Mouse (Mus musculus): Measurements from ENCODE around the gene Tab1. TPM values are rescaled to one million over a fixed set of nuclear protein-coding genes. Genes with fewer than 3 reads are reported as not detected.

Gene Tab1
- polyA plus RNA-seq, 1 experiment, result 53.8 TPM

DNA sequence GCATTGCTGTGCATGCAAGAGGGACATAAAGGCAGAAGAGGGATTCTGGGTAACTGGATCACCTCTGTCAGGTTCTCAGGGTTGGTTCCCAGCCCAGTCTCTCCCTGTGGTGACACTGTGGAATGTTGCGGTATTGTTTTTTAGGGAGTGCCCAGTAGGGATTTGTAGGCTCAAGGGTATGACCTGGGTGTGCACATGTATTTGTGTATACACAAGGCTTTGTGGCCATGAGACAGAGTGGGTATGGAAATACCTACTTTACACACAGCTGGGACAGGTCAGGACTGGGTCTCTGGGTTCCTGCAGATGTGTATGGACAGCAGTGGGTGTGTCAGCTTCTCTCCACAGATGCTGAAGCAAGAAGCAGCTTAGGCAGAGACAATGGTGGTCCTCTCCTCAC is 36.6 kb downstream of the Tab1 start:
- H3K4me3 ChIP-seq (ENCODE audit: control insufficient read depth, insufficient read depth, low read length), result no peak overlapping the region
- no peak overlapping the region for H3K27ac ChIP-seq (ENCODE audit: control insufficient read depth, insufficient read depth, low read length)
- peaks cover 17% of the 10 kb centered on the region; the same call in 1 of the 2 replicates for H3K27me3 ChIP-seq (ENCODE audit: control insufficient read depth, insufficient read depth, low read length)
- H3K36me3 ChIP-seq (ENCODE audit: control insufficient read depth, insufficient read depth, low read length), result no peaks in the 10 kb centered on the region
- TF ChIP-seq CTCF (IDR thresholded peaks at IDR 0.05; ENCODE audit: borderline replicate concordance, control insufficient read depth, extremely low read depth, insufficient read depth, low read length, poor library complexity) (no peak), POLR2A (IDR thresholded peaks at IDR 0.05; ENCODE audit: control insufficient read depth, extremely low read depth, insufficient read depth, low read length, poor library complexity) (no peak)
- no peak for DNase-seq
- 97% methylated on average over 1 of the region's 1 CpGs for WGBS
- peaks cover 11% of the 10 kb centered on the region for H3K4me1 ChIP-seq (replicated peaks; ENCODE audit: control insufficient read depth, insufficient read depth, low read length)

- TF ChIP-seq CTCF (IDR thresholded peaks at IDR 0.05; ENCODE audit: borderline replicate concordance, control insufficient read depth, extremely low read depth, insufficient read depth, low read length, poor library complexity) (no peak), POLR2A (IDR thresholded peaks at IDR 0.05; ENCODE audit: control insufficient read depth, extremely low read depth, insufficient read depth, low read length, poor library complexity) (no peak)
- no peak overlapping the region for H3K4me3 ChIP-seq (ENCODE audit: control insufficient read depth, insufficient read depth, low read length)
- DNase-seq, result no peak
- no peak overlapping the region for H3K27ac ChIP-seq (ENCODE audit: control insufficient read depth, insufficient read depth, low read length)
- H3K27me3 ChIP-seq (ENCODE audit: control insufficient read depth, insufficient read depth, low read length), result peaks cover 20% of the 10 kb centered on the region; the same call in 1 of the 2 replicates
- no peaks in the 10 kb centered on the region for H3K36me3 ChIP-seq (ENCODE audit: control insufficient read depth, insufficient read depth, low read length)
- 71% methylated on average over 4 of the region's 4 CpGs for WGBS
- H3K4me1 ChIP-seq (replicated peaks; ENCODE audit: control insufficient read depth, insufficient read depth, low read length), result peaks cover 9% of the 10 kb centered on the region
Observed at GRCm38 (mm10) chr15:80170357-80170756, 37.4 kb downstream of the Tab1 start.

DNA sequence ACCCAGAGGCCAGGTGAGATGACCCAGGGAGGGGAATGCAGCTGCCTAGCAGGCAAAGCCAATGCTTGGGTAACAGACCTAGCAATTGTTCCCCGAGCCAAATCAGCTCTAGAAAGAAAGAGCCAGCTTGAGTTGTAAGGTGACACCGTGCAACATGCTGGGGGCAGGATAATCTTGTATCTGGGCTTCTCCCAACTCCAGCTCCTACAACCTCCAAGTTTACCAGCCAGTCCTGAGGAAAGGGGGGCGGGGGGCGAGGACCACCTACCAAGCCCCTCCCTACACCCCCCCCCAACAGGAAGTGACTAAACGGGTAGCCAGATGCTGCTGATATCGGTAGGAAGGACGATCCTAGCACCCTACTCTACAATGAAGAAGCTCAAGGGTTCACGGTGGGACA is 38.4 kb downstream of the Tab1 start:
- TF ChIP-seq POLR2A (IDR thresholded peaks at IDR 0.05; ENCODE audit: control insufficient read depth, extremely low read depth, insufficient read depth, low read length, poor library complexity), result no peak
- TF ChIP-seq CTCF (IDR thresholded peaks at IDR 0.05; ENCODE audit: borderline replicate concordance, control insufficient read depth, extremely low read depth, insufficient read depth, low read length, poor library complexity), result no peak
- peaks cover 20% of the 10 kb centered on the region; the same call in 1 of the 2 replicates for H3K27me3 ChIP-seq (ENCODE audit: control insufficient read depth, insufficient read depth, low read length)
- H3K4me3 ChIP-seq (ENCODE audit: control insufficient read depth, insufficient read depth, low read length), result no peak overlapping the region
- H3K36me3 ChIP-seq (ENCODE audit: control insufficient read depth, insufficient read depth, low read length), result no peaks in the 10 kb centered on the region
- peaks cover 7% of the 10 kb centered on the region for H3K4me1 ChIP-seq (replicated peaks; ENCODE audit: control insufficient read depth, insufficient read depth, low read length)
- WGBS, result 16% methylated on average over 8 of the region's 8 CpGs
- H3K27ac ChIP-seq (ENCODE audit: control insufficient read depth, insufficient read depth, low read length), result no peak overlapping the region
- no peak for DNase-seq

DNA sequence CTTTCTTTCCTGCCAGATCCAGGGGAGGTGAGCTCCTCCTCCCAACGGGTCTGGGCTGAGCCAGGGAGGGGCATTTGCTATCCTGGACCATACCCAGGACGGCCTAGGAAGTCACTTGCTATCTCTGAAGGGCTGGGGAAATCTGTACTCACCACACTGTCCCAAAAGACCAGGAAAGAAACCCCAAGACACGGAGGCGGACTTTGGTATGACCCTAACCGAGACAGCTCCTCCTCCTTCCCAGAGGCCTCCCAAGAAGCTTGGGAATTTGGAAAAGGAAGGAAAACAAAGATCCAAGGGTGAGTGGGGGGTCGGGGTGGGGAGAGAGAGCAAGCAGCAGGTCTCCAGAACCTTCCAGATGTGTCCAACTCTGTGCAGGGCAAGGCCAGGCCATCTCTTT is 38.9 kb downstream of the Tab1 start:
- no peak for DNase-seq
- Histone ChIP-seq H3K27ac (ENCODE audit: control insufficient read depth, insufficient read depth, low read length) (no peak overlapping the region), H3K4me1 (replicated peaks; ENCODE audit: control insufficient read depth, insufficient read depth, low read length) (peaks cover 7% of the 10 kb centered on the region), H3K27me3 (ENCODE audit: control insufficient read depth, insufficient read depth, low read length) (peaks cover 20% of the 10 kb centered on the region; the same call in 1 of the 2 replicates), H3K4me3 (ENCODE audit: control insufficient read depth, insufficient read depth, low read length) (no peak overlapping the region), H3K36me3 (ENCODE audit: control insufficient read depth, insufficient read depth, low read length) (no peaks in the 10 kb centered on the region)
- WGBS, result 50% methylated on average over 6 of the region's 6 CpGs
- no peak for TF ChIP-seq CTCF (IDR thresholded peaks at IDR 0.05; ENCODE audit: borderline replicate concordance, control insufficient read depth, extremely low read depth, insufficient read depth, low read length, poor library complexity)

GRCm38 (mm10) chr15:80173001-80173771 is 40.3 kb downstream of the Tab1 start, which contains the start of gene Mgat3:
TSS of gene Mgat3 (plus strand) at chr15:80173721.
- 5% methylated on average over 84 of the region's 85 CpGs for WGBS
- peak within 1 kb of the TSS; percentile 25 for H3K4me3 ChIP-seq (ENCODE audit: control insufficient read depth, insufficient read depth, low read length)
- TF ChIP-seq POLR2A (IDR thresholded peaks at IDR 0.05; ENCODE audit: control insufficient read depth, extremely low read depth, insufficient read depth, low read length, poor library complexity) (no peak), CTCF (IDR thresholded peaks at IDR 0.05; ENCODE audit: borderline replicate concordance, control insufficient read depth, extremely low read depth, insufficient read depth, low read length, poor library complexity) (no peak)
- no peaks in the 10 kb centered on the region for H3K36me3 ChIP-seq (ENCODE audit: control insufficient read depth, insufficient read depth, low read length)
- peaks cover 7% of the 10 kb centered on the region for H3K4me1 ChIP-seq (replicated peaks; ENCODE audit: control insufficient read depth, insufficient read depth, low read length)
- no peak within 1 kb of the TSS for H3K27ac ChIP-seq (ENCODE audit: control insufficient read depth, insufficient read depth, low read length)
- no peak for DNase-seq
- H3K27me3 ChIP-seq (ENCODE audit: control insufficient read depth, insufficient read depth, low read length), result peaks cover 20% of the 10 kb centered on the region; the same call in 1 of the 2 replicates

- Histone ChIP-seq H3K27ac (ENCODE audit: control insufficient read depth, insufficient read depth, low read length) (no peak overlapping the region), H3K4me3 (ENCODE audit: control insufficient read depth, insufficient read depth, low read length) (peak overlapping the region; percentile 11), H3K36me3 (ENCODE audit: control insufficient read depth, insufficient read depth, low read length) (no peaks in the 10 kb centered on the region), H3K27me3 (ENCODE audit: control insufficient read depth, insufficient read depth, low read length) (peaks cover 20% of the 10 kb centered on the region; the same call in 1 of the 2 replicates), H3K4me1 (replicated peaks; ENCODE audit: control insufficient read depth, insufficient read depth, low read length) (peaks cover 7% of the 10 kb centered on the region)
- DNase-seq, result no peak
- 4% methylated on average over 57 of the region's 60 CpGs for WGBS
- TF ChIP-seq CTCF (IDR thresholded peaks at IDR 0.05; ENCODE audit: borderline replicate concordance, control insufficient read depth, extremely low read depth, insufficient read depth, low read length, poor library complexity), result no peak
- no peak for TF ChIP-seq POLR2A (IDR thresholded peaks at IDR 0.05; ENCODE audit: control insufficient read depth, extremely low read depth, insufficient read depth, low read length, poor library complexity)
Observed at GRCm38 (mm10) chr15:80173781-80174597, 41.1 kb downstream of the Tab1 start.

Data from thymus, adult 2 months (tissue).